Mouse (Mus musculus): ENCODE measurements at regions not wholly inside any gene's neighbourhood (a gene's known extent, or its start where the extent isn't known, plus 50 kb on each side); places are given as distances from the start of the nearest gene placed in this dataset.

GRCm38 (mm10) chr7:74926729-74927128 is 372.1 kb upstream of the Slco3a1 start:
- H3K9ac ChIP-seq (ENCODE audit: low read depth, low read length): no peak overlapping the region
- H3K4me2 ChIP-seq (ENCODE audit: low read length): no peak overlapping the region
- 78% methylated on average over 2 of the region's 2 CpGs for WGBS
- no peaks in the 10 kb centered on the region for H3K27me3 ChIP-seq (replicated peaks; ENCODE audit: control insufficient read depth, insufficient read depth, low read length)
- H3K36me3 ChIP-seq (ENCODE audit: control insufficient read depth, insufficient read depth, low read length): no peaks in the 10 kb centered on the region
- H3K4me1 ChIP-seq (ENCODE audit: control insufficient read depth, insufficient read depth, low read depth, low read length): no peaks in the 10 kb centered on the region
- no peaks in the 10 kb centered on the region for H3K9me3 ChIP-seq (ENCODE audit: control insufficient read depth, low read length)
- ATAC-seq: no peak
- H3K4me3 ChIP-seq (ENCODE audit: low read length): no peak overlapping the region
- no peak overlapping the region for H3K27ac ChIP-seq (ENCODE audit: low read depth, low read length)

DNA sequence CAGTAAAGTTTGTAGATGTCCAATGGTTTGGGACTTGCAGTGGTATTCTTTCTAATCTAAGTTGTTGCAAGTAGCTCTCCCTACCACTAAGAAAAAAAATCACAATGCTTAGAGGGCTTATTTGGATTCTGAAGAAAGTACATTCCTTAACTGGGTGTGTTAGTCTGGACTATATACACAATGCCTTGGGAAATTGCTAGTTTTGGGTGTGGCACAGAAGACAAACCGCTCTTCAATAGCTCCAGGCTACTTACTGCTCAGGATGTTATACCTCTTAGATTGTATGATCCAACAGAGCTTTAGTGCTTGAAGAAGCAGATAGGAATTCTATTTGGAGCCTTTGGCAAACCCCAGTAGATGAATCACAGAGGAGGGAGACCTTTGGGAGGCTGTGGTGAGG is 369.6 kb upstream of the Slco3a1 start:
- no peak overlapping the region for H3K4me3 ChIP-seq (ENCODE audit: low read length)
- ATAC-seq: no peak

GRCm38 (mm10) chr7:74908311-74908962 is 353.9 kb upstream of the Slco3a1 start:
- 63% methylated on average over 3 of the region's 3 CpGs for WGBS
- Histone ChIP-seq H3K9me3 (ENCODE audit: control insufficient read depth, low read length) (no peaks in the 10 kb centered on the region), H3K27me3 (replicated peaks; ENCODE audit: control insufficient read depth, insufficient read depth, low read length) (no peaks in the 10 kb centered on the region), H3K27ac (ENCODE audit: low read depth, low read length) (no peak overlapping the region), H3K4me2 (ENCODE audit: low read length) (no peak overlapping the region), H3K4me1 (ENCODE audit: control insufficient read depth, insufficient read depth, low read depth, low read length) (no peaks in the 10 kb centered on the region), H3K4me3 (ENCODE audit: low read length) (no peak overlapping the region), H3K36me3 (ENCODE audit: control insufficient read depth, insufficient read depth, low read length) (no peaks in the 10 kb centered on the region), H3K9ac (ENCODE audit: low read depth, low read length) (no peak overlapping the region)
- ATAC-seq: no peak

More for the DNA sequence above, 369.6 kb upstream of the Slco3a1 start:
- WGBS: 90% methylated on average over 1 of the region's 1 CpGs
- Histone ChIP-seq H3K27me3 (replicated peaks; ENCODE audit: control insufficient read depth, insufficient read depth, low read length) (no peaks in the 10 kb centered on the region), H3K9me3 (ENCODE audit: control insufficient read depth, low read length) (no peaks in the 10 kb centered on the region), H3K27ac (ENCODE audit: low read depth, low read length) (no peak overlapping the region), H3K9ac (ENCODE audit: low read depth, low read length) (no peak overlapping the region), H3K4me1 (ENCODE audit: control insufficient read depth, insufficient read depth, low read depth, low read length) (no peaks in the 10 kb centered on the region), H3K36me3 (ENCODE audit: control insufficient read depth, insufficient read depth, low read length) (no peaks in the 10 kb centered on the region), H3K4me2 (ENCODE audit: low read length) (no peak overlapping the region)

DNA sequence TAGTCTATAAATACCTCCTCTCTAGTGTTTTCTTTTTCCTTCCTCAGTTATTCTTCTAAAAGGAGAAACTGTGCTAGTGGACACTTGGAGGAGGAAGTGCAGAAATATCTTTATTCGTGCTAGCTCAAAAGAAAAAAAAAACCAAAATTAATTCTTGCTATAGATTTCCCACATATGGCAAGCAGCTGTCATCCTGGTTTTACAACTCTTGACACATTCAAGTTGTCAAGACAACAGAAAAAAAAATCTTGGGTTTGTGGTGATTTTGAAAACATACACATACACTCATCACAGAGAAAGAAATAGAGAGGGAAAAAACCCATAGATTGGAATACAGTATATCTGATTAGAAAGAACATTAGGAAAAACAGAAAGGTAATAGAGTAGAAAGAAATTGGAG is 352.8 kb upstream of the Slco3a1 start:
- no peak overlapping the region for H3K4me3 ChIP-seq (ENCODE audit: low read length)
- H3K4me2 ChIP-seq (ENCODE audit: low read length): no peak overlapping the region
- no peaks in the 10 kb centered on the region for H3K36me3 ChIP-seq (ENCODE audit: control insufficient read depth, insufficient read depth, low read length)
- no peaks in the 10 kb centered on the region for H3K4me1 ChIP-seq (ENCODE audit: control insufficient read depth, insufficient read depth, low read depth, low read length)
- no peak overlapping the region for H3K9ac ChIP-seq (ENCODE audit: low read depth, low read length)
- no peak overlapping the region for H3K27ac ChIP-seq (ENCODE audit: low read depth, low read length)
- 78% methylated on average over 1 of the region's 1 CpGs for WGBS
- no peak for ATAC-seq
- no peaks in the 10 kb centered on the region for H3K27me3 ChIP-seq (replicated peaks; ENCODE audit: control insufficient read depth, insufficient read depth, low read length)
- H3K9me3 ChIP-seq (ENCODE audit: control insufficient read depth, low read length): no peaks in the 10 kb centered on the region

DNA sequence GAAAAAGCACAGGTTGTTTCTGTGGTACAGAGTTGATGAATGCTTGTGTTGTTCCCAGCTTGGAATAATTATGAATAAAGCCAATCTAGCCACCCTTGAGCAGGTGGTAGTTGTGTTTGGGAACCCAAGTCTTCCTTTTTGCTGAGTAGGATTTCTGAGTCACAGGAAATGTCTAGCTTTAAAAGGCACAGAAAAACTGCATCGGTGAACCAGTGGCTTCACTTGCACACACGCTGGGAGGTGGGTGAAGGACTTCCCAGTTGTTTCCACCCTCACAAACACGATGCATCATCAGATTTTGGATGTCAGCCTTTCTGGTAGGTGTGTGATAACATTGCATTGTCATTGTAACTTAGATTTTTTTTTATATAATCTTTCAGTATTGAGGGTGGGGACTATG is 322.9 kb upstream of the Slco3a1 start:
- no peak overlapping the region for H3K9ac ChIP-seq (ENCODE audit: low read depth, low read length)
- no peak overlapping the region for H3K4me3 ChIP-seq (ENCODE audit: low read length)
- H3K4me1 ChIP-seq (ENCODE audit: control insufficient read depth, insufficient read depth, low read depth, low read length): no peaks in the 10 kb centered on the region
- H3K9me3 ChIP-seq (ENCODE audit: control insufficient read depth, low read length): no peaks in the 10 kb centered on the region
- no peak overlapping the region for H3K4me2 ChIP-seq (ENCODE audit: low read length)
- H3K36me3 ChIP-seq (ENCODE audit: control insufficient read depth, insufficient read depth, low read length): no peaks in the 10 kb centered on the region
- WGBS: 84% methylated on average over 3 of the region's 3 CpGs
- no peak for ATAC-seq
- no peak overlapping the region for H3K27ac ChIP-seq (ENCODE audit: low read depth, low read length)
- no peaks in the 10 kb centered on the region for H3K27me3 ChIP-seq (replicated peaks; ENCODE audit: control insufficient read depth, insufficient read depth, low read length)

DNA sequence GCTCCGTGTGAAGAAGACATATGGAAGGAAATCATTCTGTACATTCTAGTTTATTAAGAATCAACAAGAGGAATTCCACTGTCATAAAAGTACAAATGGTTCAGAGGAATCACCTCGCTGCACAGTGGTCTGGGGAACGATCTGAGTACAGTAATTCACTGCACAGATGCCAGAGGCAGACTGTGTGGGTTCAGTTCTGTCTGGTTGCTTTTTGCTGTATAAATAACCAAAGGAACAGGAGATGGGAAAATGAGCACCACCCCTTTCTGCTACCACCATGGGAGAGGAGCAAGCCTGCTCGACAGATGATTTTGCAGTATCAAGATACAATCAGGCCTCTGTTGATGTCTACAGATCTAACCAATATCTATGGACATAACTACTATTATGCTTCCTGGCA is 322.1 kb upstream of the Slco3a1 start:
- Histone ChIP-seq H3K27ac (ENCODE audit: low read depth, low read length) (no peak overlapping the region), H3K4me2 (ENCODE audit: low read length) (no peak overlapping the region), H3K4me3 (ENCODE audit: low read length) (no peak overlapping the region), H3K27me3 (replicated peaks; ENCODE audit: control insufficient read depth, insufficient read depth, low read length) (no peaks in the 10 kb centered on the region), H3K9me3 (ENCODE audit: control insufficient read depth, low read length) (no peaks in the 10 kb centered on the region), H3K36me3 (ENCODE audit: control insufficient read depth, insufficient read depth, low read length) (no peaks in the 10 kb centered on the region), H3K4me1 (ENCODE audit: control insufficient read depth, insufficient read depth, low read depth, low read length) (no peaks in the 10 kb centered on the region), H3K9ac (ENCODE audit: low read depth, low read length) (no peak overlapping the region)
- ATAC-seq: no peak
- WGBS: 78% methylated on average over 4 of the region's 4 CpGs

DNA sequence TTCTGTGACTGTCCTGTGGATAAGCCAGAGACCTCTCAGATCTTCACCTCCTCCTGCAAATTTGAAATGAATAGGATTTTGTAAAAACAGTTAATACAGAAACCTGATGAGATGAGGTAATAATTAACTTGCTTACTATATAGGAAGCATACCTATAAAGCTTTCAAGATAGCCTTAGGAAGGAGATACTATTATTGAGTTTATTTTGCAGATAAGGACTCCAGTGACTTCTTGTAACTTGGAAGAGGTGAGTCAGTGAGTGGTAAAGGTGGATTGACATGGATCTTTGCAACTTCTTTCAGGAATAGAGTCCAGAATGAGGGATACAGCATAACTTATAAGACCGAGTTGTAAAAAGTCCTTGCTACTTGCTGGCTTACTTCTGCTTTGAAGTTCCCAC is 315.7 kb upstream of the Slco3a1 start:
- no peak overlapping the region for H3K27ac ChIP-seq (ENCODE audit: low read depth, low read length)
- ATAC-seq: no peak
- no peak overlapping the region for H3K4me3 ChIP-seq (ENCODE audit: low read length)
- H3K27me3 ChIP-seq (replicated peaks; ENCODE audit: control insufficient read depth, insufficient read depth, low read length): no peaks in the 10 kb centered on the region
- no peaks in the 10 kb centered on the region for H3K36me3 ChIP-seq (ENCODE audit: control insufficient read depth, insufficient read depth, low read length)
- no peaks in the 10 kb centered on the region for H3K4me1 ChIP-seq (ENCODE audit: control insufficient read depth, insufficient read depth, low read depth, low read length)
- WGBS: 89% methylated on average over 1 of the region's 1 CpGs
- H3K9ac ChIP-seq (ENCODE audit: low read depth, low read length): no peak overlapping the region
- H3K4me2 ChIP-seq (ENCODE audit: low read length): no peak overlapping the region
- no peaks in the 10 kb centered on the region for H3K9me3 ChIP-seq (ENCODE audit: control insufficient read depth, low read length)

DNA sequence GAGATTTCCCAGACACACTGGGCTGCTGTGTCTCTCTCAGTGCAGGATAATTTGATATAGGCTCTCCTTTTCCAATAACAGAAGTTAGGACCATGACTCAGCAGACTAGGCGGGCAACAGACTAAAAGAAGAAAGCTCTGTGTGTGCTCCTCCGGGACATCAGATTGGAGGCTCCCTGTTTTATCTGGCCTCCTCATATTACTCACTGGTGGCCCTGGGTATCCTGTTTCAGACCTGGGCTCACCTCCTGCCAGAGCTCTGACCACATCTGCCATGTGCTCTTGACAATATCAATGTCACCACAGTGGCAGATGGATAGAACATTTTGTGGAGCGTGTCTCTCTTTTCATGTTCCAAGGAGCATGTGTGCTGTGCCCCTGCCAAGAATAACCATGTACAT is 308.1 kb upstream of the Slco3a1 start:
- Histone ChIP-seq H3K4me1 (ENCODE audit: control insufficient read depth, insufficient read depth, low read depth, low read length) (no peaks in the 10 kb centered on the region), H3K36me3 (ENCODE audit: control insufficient read depth, insufficient read depth, low read length) (no peaks in the 10 kb centered on the region), H3K9me3 (ENCODE audit: control insufficient read depth, low read length) (no peaks in the 10 kb centered on the region), H3K9ac (ENCODE audit: low read depth, low read length) (no peak overlapping the region), H3K4me3 (ENCODE audit: low read length) (no peak overlapping the region), H3K4me2 (ENCODE audit: low read length) (no peak overlapping the region), H3K27me3 (replicated peaks; ENCODE audit: control insufficient read depth, insufficient read depth, low read length) (no peaks in the 10 kb centered on the region), H3K27ac (ENCODE audit: low read depth, low read length) (no peak overlapping the region)
- 81% methylated on average over 3 of the region's 3 CpGs for WGBS
- ATAC-seq: no peak

DNA sequence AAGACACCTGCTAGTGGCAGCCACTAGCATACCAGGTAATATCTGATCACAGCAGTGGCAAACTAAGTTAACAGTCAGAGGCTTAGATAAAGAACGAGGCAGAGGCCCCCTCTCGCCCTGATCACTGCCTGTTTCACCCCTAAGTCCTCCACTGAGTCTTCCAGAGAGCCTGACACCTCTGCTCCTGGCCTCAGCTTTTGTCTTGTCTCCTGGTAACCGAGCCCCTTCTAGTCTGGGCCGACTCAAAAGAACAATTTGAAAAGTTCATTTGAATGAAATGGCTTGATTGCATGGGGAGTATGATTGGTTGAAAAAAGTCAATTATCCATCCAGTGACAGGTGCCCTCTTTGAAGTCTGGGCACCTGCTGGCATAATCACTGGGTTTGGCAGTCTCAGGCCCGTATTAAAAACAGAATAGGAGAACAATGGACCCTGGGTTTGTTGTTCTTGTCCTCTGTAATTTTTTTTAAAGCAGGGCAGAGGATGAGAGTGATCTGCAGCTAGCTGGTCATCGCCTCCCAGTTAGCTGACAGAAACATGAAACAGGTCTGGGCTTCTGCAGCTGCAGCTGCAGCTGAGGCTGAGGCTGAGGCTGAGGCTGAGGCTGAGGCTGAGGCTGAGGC is 289.8 kb upstream of the Slco3a1 start:
- no peaks in the 10 kb centered on the region; the same call in 1 of the 2 replicates for H3K4me1 ChIP-seq (ENCODE audit: control insufficient read depth, insufficient read depth, low read depth, low read length)
- no peak for ATAC-seq
- H3K9me3 ChIP-seq (ENCODE audit: control insufficient read depth, low read length): no peaks in the 10 kb centered on the region
- no peaks in the 10 kb centered on the region for H3K27me3 ChIP-seq (replicated peaks; ENCODE audit: control insufficient read depth, insufficient read depth, low read length)
- no peak overlapping the region for H3K4me3 ChIP-seq (ENCODE audit: low read length)
- no peak overlapping the region for H3K9ac ChIP-seq (ENCODE audit: low read depth, low read length)
- no peaks in the 10 kb centered on the region for H3K36me3 ChIP-seq (ENCODE audit: control insufficient read depth, insufficient read depth, low read length)
- H3K4me2 ChIP-seq (ENCODE audit: low read length): no peak overlapping the region
- no peak overlapping the region for H3K27ac ChIP-seq (ENCODE audit: low read depth, low read length)
- 14% methylated on average over 6 of the region's 6 CpGs for WGBS
